Comparison of ENCODE assay signal across 13 mouse cellular contexts in the genomic region with DNA sequence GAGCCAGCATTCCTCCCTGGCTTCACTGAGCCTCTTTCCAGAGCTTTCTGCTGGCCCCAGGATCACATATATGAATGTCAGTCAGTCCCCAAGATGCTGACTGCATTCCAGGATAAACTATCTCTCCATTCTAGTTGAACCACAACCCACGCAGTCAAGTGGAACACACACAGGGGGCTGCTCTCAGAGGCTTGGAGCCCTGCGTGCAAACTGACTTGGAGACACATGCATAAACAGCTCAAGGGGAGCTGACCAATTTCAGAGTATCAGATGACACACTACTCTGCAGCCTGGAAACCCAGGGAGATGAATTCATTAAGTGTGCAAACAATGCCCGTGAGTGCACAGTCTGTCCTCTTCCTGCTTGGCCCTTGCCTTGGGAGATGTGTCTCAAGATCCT. TPM values are rescaled to one million over a fixed set of nuclear protein-coding genes. Genes with fewer than 3 reads are reported as not detected.
DNase-seq lines count a peak whose midpoint lies in the region; ATAC-seq and TF ChIP-seq lines count a peak whose summit lies in the region.
"Had no signal": no experiment of that assay in that cellular context is flagged by ENCODE, and none has a peak within 500 bp of the region (broad histone marks: within the 10 kb centered on the region; RNA-seq: fewer than 3 reads in every experiment).

No protein-coding gene starts in this region.

- ATAC-seq in heart, embryonic 16.5 days (replicated peaks; ENCODE audit: extremely low read depth, insufficient read depth, low FRiP score): peak; percentile 24; the same call in 1 of the 2 replicates
- peak; percentile 39; the same call in 1 of the 2 replicates for ATAC-seq in stomach, postnatal 0 days (ENCODE audit: low FRiP score, low TSS enrichment)

- 27% methylated on average over 3 of the region's 3 CpGs for WGBS in heart, embryonic 16.5 days
- 24% methylated on average over 3 of the region's 3 CpGs for WGBS in stomach, postnatal 0 days

- no peaks in the 10 kb centered on the region for H3K9me3 ChIP-seq in heart, embryonic 16.5 days (replicated peaks; ENCODE audit: control insufficient read depth, low read length)
- no peaks in the 10 kb centered on the region for H3K9me3 ChIP-seq in stomach, postnatal 0 days (ENCODE audit: control insufficient read depth, low read length)
- H3K9me3 ChIP-seq: liver, embryonic 13.5 days had no signal

- H3K27me3 ChIP-seq in heart, embryonic 16.5 days (ENCODE audit: control insufficient read depth, insufficient read depth, low read length): no peaks in the 10 kb centered on the region
- no peaks in the 10 kb centered on the region for H3K27me3 ChIP-seq in stomach, postnatal 0 days (ENCODE audit: control insufficient read depth, insufficient read depth, low read length)
- H3K27me3 ChIP-seq: liver, embryonic 13.5 days had no signal

- H3K4me3 ChIP-seq in heart, embryonic 16.5 days (ENCODE audit: low read length): no peak overlapping the region
- no peak overlapping the region for H3K4me3 ChIP-seq in stomach, postnatal 0 days (ENCODE audit: low read depth, low read length)
- H3K4me3 ChIP-seq: liver, embryonic 13.5 days had no signal

- no peaks in the 10 kb centered on the region for H3K36me3 ChIP-seq in heart, embryonic 16.5 days (ENCODE audit: control insufficient read depth, insufficient read depth)
- H3K36me3 ChIP-seq in stomach, postnatal 0 days (ENCODE audit: control insufficient read depth, insufficient read depth, low read length): peaks cover 2% of the 10 kb centered on the region; the same call in 1 of the 2 replicates
- H3K36me3 ChIP-seq: liver, embryonic 13.5 days had no signal

- no peak for TF ChIP-seq EP300 in stomach, postnatal 0 days (optimal IDR thresholded peaks at IDR 0.05)

- H3K4me1 ChIP-seq in heart, embryonic 16.5 days (ENCODE audit: control insufficient read depth, insufficient read depth, low read length): peaks cover 17% of the 10 kb centered on the region
- H3K4me1 ChIP-seq in stomach, postnatal 0 days (replicated peaks; ENCODE audit: control insufficient read depth, insufficient read depth): no peaks in the 10 kb centered on the region

- no peak for DNase-seq in heart, postnatal 25 days (ENCODE audit: low spot score)
- peak; percentile 23 for DNase-seq in lung, postnatal 10 days
- no peak for DNase-seq in lung, postnatal 36 days
- peak; percentile 23 for DNase-seq in gastrocnemius, postnatal 25 days
- no peak for DNase-seq in stomach, postnatal 0 days (ENCODE audit: low spot score)
- DNase-seq in right cerebral cortex, postnatal 14 days: no peak
- no peak for DNase-seq in urinary bladder, adult 2 months (ENCODE audit: low spot score)
- DNase-seq: adrenal gland, adult 8-10 months; kidney, postnatal 36 days; liver, embryonic 13.5 days had no signal

- no peak for TF ChIP-seq CTCF in stomach, postnatal 0 days (IDR thresholded peaks at IDR 0.05; ENCODE audit: low read depth)

- H3K27ac ChIP-seq in heart, embryonic 16.5 days (ENCODE audit: low read length): 0 out of 2 replicates have a peak overlapping the region, but pooled peaks have one; percentile 11
- H3K27ac ChIP-seq in stomach, postnatal 0 days (replicated peaks): peak overlapping the region; percentile 25
- H3K27ac ChIP-seq: liver, embryonic 13.5 days had no signal

- intact Hi-C loops in heart, postnatal 25 days (cut with DNase I): no loop called here

- no peak overlapping the region for H3K9ac ChIP-seq in heart, embryonic 16.5 days (ENCODE audit: low read length)
- H3K9ac ChIP-seq in stomach, postnatal 0 days (ENCODE audit: low read length): no peak overlapping the region
- H3K9ac ChIP-seq: liver, embryonic 13.5 days had no signal

- H3K4me2 ChIP-seq in heart, embryonic 16.5 days (ENCODE audit: low read depth, low read length): no peak overlapping the region
- no peak overlapping the region for H3K4me2 ChIP-seq in stomach, postnatal 0 days (replicated peaks; ENCODE audit: low read depth)
- H3K4me2 ChIP-seq: heart, embryonic 11.5 days; liver, embryonic 13.5 days had no signal

RNA-seq across cellular contexts. Expression of a gene that starts 54.7 kb away (rescaled TPM):
- 21.7 and 23.9 TPM in 2 replicates for polyA plus RNA-seq in heart, embryonic 16.5 days (2015; fragmentation: Nextera tagmentation; extraction: Ambion mirVana)
- total RNA-seq in heart, postnatal 25 days (2021): 1 to 10 TPM; 5.1 to 6.6 TPM
- total RNA-seq in gastrocnemius, postnatal 25 days (2021): 1 to 10 TPM; 3.6 to 4.5 TPM
- polyA plus RNA-seq in stomach, postnatal 0 days (2015; fragmentation: Nextera tagmentation; extraction: Ambion mirVana): 4.9 and 5.2 TPM in 2 replicates
- 5.9 and 9.1 TPM in 2 replicates for polyA plus RNA-seq in urinary bladder, adult 2 months (2012; rRNA removed)
- polyA plus RNA-seq: C2C12 had no signal

Comparison
In these comparisons a context has a peak if more than half of its experiments do, and no peak if none do; other contexts are left out.
1. DNase-seq: peak in lung, postnatal 10 days (single experiment) and gastrocnemius, postnatal 25 days (single experiment); none in heart, postnatal 25 days (single experiment), lung, postnatal 36 days (single experiment), stomach, postnatal 0 days (single experiment), right cerebral cortex, postnatal 14 days (single experiment) and urinary bladder, adult 2 months (single experiment).